Mouse (Mus musculus) embryo, embryonic 10.5 days (tissue): ENCODE data around the gene Relb.

Source experiments
- DNase-seq: peaks from one replicate; pipeline ENCODE4 v3.0.0-alpha.2; 2015; ENCODE audit warnings: low spot score

The Relb gene

DNA sequence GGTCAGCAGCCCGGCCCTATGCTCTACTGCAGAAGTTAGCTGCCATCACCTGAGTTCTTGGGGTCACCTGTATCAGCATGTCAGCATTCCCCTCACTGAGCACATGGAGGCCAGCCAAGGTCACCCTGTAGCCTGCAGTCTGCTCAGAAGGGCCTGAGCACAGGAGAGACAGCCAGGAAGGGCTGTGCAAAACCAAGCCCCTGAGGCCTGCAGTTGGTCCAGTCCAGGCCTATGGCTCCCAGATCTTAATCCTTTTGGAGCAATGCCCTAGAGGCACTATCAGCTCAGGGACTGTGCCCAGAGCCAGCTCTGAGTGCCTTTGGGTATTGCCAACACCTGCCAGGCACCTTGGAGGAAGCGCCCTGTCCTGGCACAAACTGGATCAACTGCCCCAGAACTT, 72.2 kb downstream of the Relb start:
- no peak for DNase-seq
